Mouse (Mus musculus) urinary bladder, postnatal 4 days (tissue): Measurements from ENCODE around the gene Slc22a15.
A peak's percentile ranks its signal among the peaks of the same experiment; 100 is the strongest.

Source experiments
- DNase-seq, 2 experiments: peaks; one replicate each; pipeline ENCODE4 v3.0.0; 2021 to 2022; ENCODE audit warnings: low spot score in 2 of 2

Gene Slc22a15

GRCm38 (mm10) chr3:101917665-101918064 lies 6.6 kb downstream of the Slc22a15 start:
- DNase-seq = no peak

GRCm38 (mm10) chr3:101916525-101916924 lies 7.7 kb downstream of the Slc22a15 start:
- DNase-seq = no peak

- DNase-seq = no peak
These were observed 9.0 kb downstream of the Slc22a15 start for GRCm38 (mm10) chr3:101915048-101915801.

GRCm38 (mm10) chr3:101914266-101914665 lies 10.0 kb downstream of the Slc22a15 start:
- DNase-seq = no peak

- DNase-seq = no peak
These were observed 12.2 kb downstream of the Slc22a15 start for GRCm38 (mm10) chr3:101912041-101912440.

GRCm38 (mm10) chr3:101907049-101907448 lies 17.2 kb downstream of the Slc22a15 start:
- DNase-seq = no peak

- no peak for DNase-seq
These were observed 19.5 kb downstream of the Slc22a15 start for GRCm38 (mm10) chr3:101904776-101905175.

GRCm38 (mm10) chr3:101903091-101903490 lies 21.2 kb downstream of the Slc22a15 start:
- DNase-seq = no peak

GRCm38 (mm10) chr3:101902344-101902743 lies 21.9 kb downstream of the Slc22a15 start:
- no peak for DNase-seq

GRCm38 (mm10) chr3:101897377-101897974 lies 26.8 kb downstream of the Slc22a15 start:
- no peak for DNase-seq

GRCm38 (mm10) chr3:101896893-101897292 lies 27.4 kb downstream of the Slc22a15 start:
- DNase-seq = peak; percentile 59 to 65

GRCm38 (mm10) chr3:101895376-101895910 lies 28.8 kb downstream of the Slc22a15 start:
- DNase-seq = no peak

GRCm38 (mm10) chr3:101885591-101885990 lies 38.7 kb downstream of the Slc22a15 start:
- DNase-seq = no peak

GRCm38 (mm10) chr3:101885041-101885440 lies 39.2 kb downstream of the Slc22a15 start:
- DNase-seq = no peak

GRCm38 (mm10) chr3:101883902-101884301 lies 40.4 kb downstream of the Slc22a15 start:
- DNase-seq = no peak

- no peak for DNase-seq
These were observed 42.5 kb downstream of the Slc22a15 start for GRCm38 (mm10) chr3:101881721-101882120.

- DNase-seq = no peak
These were observed 43.4 kb downstream of the Slc22a15 start for GRCm38 (mm10) chr3:101880818-101881217.

GRCm38 (mm10) chr3:101878136-101878535 lies 46.1 kb downstream of the Slc22a15 start:
- no peak for DNase-seq

GRCm38 (mm10) chr3:101876459-101877285 lies 47.6 kb downstream of the Slc22a15 start:
- DNase-seq = no peak

GRCm38 (mm10) chr3:101875258-101875920 lies 48.9 kb downstream of the Slc22a15 start:
- no peak for DNase-seq

GRCm38 (mm10) chr3:101873061-101873675 lies 51.1 kb downstream of the Slc22a15 start:
- DNase-seq = no peak
